Mouse (Mus musculus): Measurements from ENCODE around the gene Tkt. TPM values are rescaled to one million over a fixed set of nuclear protein-coding genes. Genes with fewer than 3 reads are reported as not detected.

The Tkt gene
- polyA plus RNA-seq (2012; ENCODE audit: insufficient read depth, insufficient read length, missing spikeins) = 305 and 412 TPM in 2 replicates

DNA sequence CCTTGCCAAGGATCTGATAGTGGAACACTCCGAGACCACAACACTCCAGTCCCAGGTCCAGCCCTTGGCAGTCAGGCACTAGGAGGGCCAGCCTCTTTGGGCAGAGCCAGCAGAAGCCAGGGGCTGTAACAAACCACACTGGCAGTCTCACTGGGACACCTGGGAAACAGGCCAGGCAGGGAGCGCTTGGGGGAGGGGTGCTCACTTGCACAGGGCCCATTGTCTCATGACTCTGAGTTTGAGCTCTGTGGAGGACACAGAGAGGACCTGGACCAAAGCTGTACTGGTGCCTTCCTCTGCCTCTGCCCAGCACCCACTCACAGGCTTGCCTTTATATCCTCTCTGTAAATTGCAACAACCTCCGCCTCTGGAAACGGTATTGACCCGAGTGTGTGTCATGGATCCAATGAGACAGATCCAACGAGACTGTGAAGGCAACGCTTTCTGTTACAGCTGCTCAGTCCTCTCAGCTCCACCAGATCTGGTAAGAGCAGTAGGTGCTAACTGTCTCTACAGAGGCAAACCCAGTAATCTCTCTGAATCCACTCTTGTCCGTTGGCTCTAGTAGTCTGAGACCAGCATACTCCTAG, at the start of gene Tkt:
TSS of gene Tkt (plus strand) at position 229 of the 590 bp plus-strand sequence.
- peak within 1 kb of the TSS; percentile 94 for H3K27ac ChIP-seq (ENCODE audit: insufficient read depth, low read depth, low read length)
- peaks cover 29% of the 10 kb centered on the region for H3K4me1 ChIP-seq (ENCODE audit: control insufficient read depth, insufficient read depth, low read length)
- no peak for TF ChIP-seq POLR2A (IDR thresholded peaks at IDR 0.05; ENCODE audit: borderline replicate concordance, low read depth, low read length)
- no peak for TF ChIP-seq CTCF (IDR thresholded peaks at IDR 0.05; ENCODE audit: low read depth, low read length)
- peak within 1 kb of the TSS; percentile 99 for H3K4me3 ChIP-seq (ENCODE audit: insufficient read depth, low read length)

DNA sequence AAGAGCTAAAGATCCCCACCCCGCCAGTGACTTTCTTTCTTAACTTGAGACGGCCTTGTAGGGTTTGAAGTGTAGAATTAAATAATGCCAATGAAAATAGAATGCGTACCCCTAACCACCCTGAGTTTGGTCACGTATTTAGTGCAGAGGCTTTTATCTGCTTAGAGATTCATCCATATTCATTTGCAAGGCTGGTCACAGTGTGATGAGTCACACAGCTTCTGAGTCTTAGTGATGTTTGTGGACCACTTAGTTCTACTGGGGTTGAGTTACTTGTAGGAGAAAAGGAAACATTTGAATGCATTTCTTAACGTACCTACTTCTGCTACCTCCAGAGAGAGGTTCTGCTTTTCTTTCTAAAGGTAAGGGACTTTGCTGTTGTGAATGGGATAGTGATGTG, 43.2 kb upstream of the Tkt start:
- H3K4me1 ChIP-seq (ENCODE audit: control insufficient read depth, insufficient read depth, low read length) = no peaks in the 10 kb centered on the region
- H3K4me3 ChIP-seq (ENCODE audit: insufficient read depth, low read length) = no peak overlapping the region
- TF ChIP-seq CTCF (IDR thresholded peaks at IDR 0.05; ENCODE audit: low read depth, low read length) (no peak), POLR2A (IDR thresholded peaks at IDR 0.05; ENCODE audit: borderline replicate concordance, low read depth, low read length) (no peak)
- no peak overlapping the region for H3K27ac ChIP-seq (ENCODE audit: insufficient read depth, low read depth, low read length)

DNA sequence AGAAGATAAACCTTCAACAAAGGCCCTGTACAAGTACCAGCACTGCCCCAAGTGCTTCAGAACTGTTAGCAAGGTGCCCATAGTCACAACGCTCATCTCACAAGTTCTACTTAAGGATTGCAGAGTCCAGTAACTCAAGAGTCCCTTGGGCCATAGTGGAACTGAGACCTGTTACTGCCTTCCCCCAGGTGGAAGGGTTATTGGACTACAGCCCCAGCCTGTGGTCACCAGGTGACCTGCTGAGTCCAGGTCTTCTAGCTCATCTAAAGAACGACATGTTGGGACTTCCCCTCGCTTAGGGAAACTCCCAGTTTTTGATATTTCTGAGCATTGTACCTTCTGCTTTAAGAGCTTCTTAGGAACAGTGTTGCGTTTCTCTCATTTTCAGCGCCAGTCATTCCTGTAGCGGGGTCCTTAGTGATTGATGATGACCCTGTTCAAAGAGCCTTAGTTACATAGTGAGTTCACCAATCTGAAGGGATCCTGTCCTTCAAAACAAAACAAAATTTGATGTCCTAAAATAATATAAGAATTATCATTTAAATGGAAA, 37.9 kb upstream of the Tkt start:
- no peak overlapping the region for H3K27ac ChIP-seq (ENCODE audit: insufficient read depth, low read depth, low read length)
- H3K4me1 ChIP-seq (ENCODE audit: control insufficient read depth, insufficient read depth, low read length) = no peaks in the 10 kb centered on the region
- no peak overlapping the region for H3K4me3 ChIP-seq (ENCODE audit: insufficient read depth, low read length)
- TF ChIP-seq CTCF (IDR thresholded peaks at IDR 0.05; ENCODE audit: low read depth, low read length) = no peak
- no peak for TF ChIP-seq POLR2A (IDR thresholded peaks at IDR 0.05; ENCODE audit: borderline replicate concordance, low read depth, low read length)

DNA sequence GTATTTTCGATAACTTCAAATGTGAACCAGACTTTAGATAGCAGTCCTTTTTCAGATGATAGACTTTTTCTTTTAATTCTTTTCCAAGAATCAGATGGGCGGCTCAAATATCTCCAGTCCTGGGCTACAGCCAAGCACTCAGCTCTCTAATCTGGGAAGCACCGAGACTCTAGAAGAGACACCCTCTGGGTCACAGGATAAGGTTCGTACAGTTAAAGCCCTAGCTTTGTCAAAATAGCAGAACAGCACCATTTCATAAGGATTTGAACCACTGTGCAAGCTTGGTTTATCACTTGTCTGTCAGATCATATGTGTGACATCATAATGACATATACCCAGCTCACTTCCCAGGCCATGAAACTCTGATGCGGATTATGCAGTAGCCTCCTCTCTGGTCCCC, 35.3 kb upstream of the Tkt start:
- Histone ChIP-seq H3K4me1 (ENCODE audit: control insufficient read depth, insufficient read depth, low read length) (no peaks in the 10 kb centered on the region), H3K27ac (ENCODE audit: insufficient read depth, low read depth, low read length) (no peak overlapping the region), H3K4me3 (ENCODE audit: insufficient read depth, low read length) (no peak overlapping the region)
- TF ChIP-seq POLR2A (IDR thresholded peaks at IDR 0.05; ENCODE audit: borderline replicate concordance, low read depth, low read length) (no peak), CTCF (IDR thresholded peaks at IDR 0.05; ENCODE audit: low read depth, low read length) (no peak)

DNA sequence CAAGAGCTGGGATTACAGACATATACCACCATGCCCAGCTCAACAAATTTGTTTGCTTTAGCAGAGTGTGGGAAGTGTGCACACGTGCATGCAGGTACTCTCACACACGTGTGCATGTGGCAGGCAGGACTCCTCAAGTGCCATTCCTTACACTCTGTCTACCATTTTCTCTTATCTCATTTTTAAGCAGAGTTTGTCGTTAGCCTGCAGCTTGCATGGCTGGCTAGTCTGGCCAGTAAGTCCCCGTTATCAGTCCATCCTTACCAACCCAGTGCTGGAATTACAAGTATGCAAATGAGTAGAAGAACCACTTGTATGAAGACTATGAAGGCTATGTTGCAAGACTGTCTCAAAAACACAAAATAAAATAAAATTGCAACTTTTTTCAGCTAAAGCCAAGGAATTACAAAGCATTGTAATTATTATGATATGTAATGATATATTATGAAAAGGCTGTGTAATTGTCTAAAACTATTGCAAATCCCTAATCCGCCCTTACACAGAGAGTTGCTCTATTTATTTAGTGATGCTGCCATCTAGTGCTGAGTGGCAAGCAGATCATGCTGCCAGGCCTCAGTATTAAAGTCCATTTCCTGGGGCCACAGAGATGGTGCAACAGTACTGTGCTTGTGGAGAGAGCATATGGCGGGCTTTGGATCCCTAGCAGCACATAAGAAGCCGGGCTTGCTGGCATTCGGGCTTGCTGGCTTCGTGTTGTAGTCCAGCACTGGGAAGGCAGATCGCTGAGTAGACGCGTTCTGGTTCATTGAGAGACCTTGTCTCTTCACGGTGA, 32.0 kb upstream of the Tkt start:
- H3K27ac ChIP-seq (ENCODE audit: insufficient read depth, low read depth, low read length) = no peak overlapping the region
- no peaks in the 10 kb centered on the region for H3K4me1 ChIP-seq (ENCODE audit: control insufficient read depth, insufficient read depth, low read length)
- TF ChIP-seq CTCF (IDR thresholded peaks at IDR 0.05; ENCODE audit: low read depth, low read length) = no peak
- no peak for TF ChIP-seq POLR2A (IDR thresholded peaks at IDR 0.05; ENCODE audit: borderline replicate concordance, low read depth, low read length)
- no peak overlapping the region for H3K4me3 ChIP-seq (ENCODE audit: insufficient read depth, low read length)

DNA sequence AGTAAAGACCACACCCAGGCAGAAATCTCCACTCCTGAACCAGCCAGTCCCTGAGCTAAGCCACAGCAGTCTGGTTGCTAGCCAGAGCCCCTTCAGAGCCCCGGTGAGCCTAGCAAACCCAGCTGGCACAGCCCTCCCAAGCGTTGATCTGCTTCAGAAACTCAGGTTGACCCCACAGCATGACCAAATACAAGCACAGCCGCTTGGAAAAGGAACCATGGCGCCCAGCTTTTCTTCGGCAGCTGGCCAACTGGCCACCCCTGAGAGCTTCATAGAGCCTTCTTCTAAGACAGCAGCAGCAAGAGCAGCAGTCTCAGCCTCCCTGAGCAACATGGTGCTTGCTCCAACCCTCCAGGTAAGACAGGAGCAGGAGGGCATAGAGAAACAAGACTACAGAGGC, 28.8 kb upstream of the Tkt start:
- Histone ChIP-seq H3K4me1 (ENCODE audit: control insufficient read depth, insufficient read depth, low read length) (no peaks in the 10 kb centered on the region), H3K4me3 (ENCODE audit: insufficient read depth, low read length) (no peak overlapping the region), H3K27ac (ENCODE audit: insufficient read depth, low read depth, low read length) (no peak overlapping the region)
- TF ChIP-seq POLR2A (IDR thresholded peaks at IDR 0.05; ENCODE audit: borderline replicate concordance, low read depth, low read length) (no peak), CTCF (IDR thresholded peaks at IDR 0.05; ENCODE audit: low read depth, low read length) (no peak)

DNA sequence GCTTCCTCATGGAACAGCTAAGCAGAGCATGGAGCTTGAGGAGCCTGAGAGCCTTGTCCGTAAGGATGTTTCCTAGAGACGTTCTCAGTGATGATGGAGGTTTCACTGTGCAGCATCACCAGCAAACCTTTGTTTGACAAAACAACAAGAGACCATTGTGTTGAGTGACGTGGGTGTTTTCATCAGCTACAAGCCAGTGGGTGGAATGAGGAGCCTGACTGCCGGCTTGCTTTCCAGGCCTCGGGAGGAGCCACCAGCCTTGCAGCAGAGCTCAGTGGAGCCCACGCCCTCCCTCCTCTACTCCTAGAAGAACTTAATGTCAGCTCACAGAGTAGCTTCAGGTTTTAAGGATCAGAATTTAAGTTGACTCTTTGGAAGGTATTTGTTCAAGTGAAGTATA, 24.8 kb upstream of the Tkt start:
- Histone ChIP-seq H3K4me3 (ENCODE audit: insufficient read depth, low read length) (no peak overlapping the region), H3K27ac (ENCODE audit: insufficient read depth, low read depth, low read length) (no peak overlapping the region), H3K4me1 (ENCODE audit: control insufficient read depth, insufficient read depth, low read length) (no peaks in the 10 kb centered on the region)
- TF ChIP-seq CTCF (IDR thresholded peaks at IDR 0.05; ENCODE audit: low read depth, low read length) (no peak), POLR2A (IDR thresholded peaks at IDR 0.05; ENCODE audit: borderline replicate concordance, low read depth, low read length) (no peak)

DNA sequence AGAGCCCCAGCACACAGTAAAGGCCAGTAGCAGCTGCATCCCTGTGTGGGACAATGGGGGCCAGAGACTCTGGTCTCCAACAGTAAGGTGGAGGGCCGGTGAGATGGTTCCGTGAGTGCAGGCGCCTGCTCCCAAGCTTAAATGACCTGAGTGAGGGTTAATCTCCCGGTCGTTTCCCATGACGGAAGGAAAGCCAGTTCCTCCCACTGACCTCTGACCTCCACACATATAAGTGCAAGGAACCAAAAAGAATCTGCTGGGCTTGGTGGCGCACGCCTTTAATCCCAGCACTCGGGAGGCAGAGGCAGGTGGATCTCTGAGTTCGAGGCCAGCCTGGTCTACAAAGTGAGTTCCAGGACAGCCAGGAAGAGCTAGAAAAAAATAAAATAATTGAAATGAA, 19.8 kb upstream of the Tkt start:
- TF ChIP-seq POLR2A (IDR thresholded peaks at IDR 0.05; ENCODE audit: borderline replicate concordance, low read depth, low read length) = no peak
- Histone ChIP-seq H3K4me1 (ENCODE audit: control insufficient read depth, insufficient read depth, low read length) (peaks cover 11% of the 10 kb centered on the region), H3K4me3 (ENCODE audit: insufficient read depth, low read length) (no peak overlapping the region), H3K27ac (ENCODE audit: insufficient read depth, low read depth, low read length) (no peak overlapping the region)

DNA sequence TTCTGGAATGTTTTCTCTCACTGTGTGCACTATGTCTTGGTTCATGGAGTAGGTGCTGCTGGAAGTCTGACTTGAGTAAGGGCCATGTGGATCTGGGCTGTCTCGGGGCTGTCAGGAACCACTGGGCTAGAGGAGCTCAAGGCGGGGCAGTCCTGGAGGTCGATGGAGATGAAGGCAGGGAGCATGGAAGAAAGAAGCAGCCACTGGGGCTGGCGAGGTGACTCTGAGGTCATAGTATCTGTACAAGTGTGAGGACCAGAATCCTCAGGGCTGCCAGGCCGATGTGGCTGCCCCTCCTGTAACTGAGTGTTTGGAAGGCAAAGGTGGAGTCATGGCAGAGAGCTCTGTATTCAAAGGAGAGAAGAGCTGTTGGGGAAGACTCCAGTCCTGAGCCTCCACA, 19.2 kb upstream of the Tkt start:
- no peak overlapping the region for H3K27ac ChIP-seq (ENCODE audit: insufficient read depth, low read depth, low read length)
- no peak overlapping the region for H3K4me3 ChIP-seq (ENCODE audit: insufficient read depth, low read length)
- no peak for TF ChIP-seq POLR2A (IDR thresholded peaks at IDR 0.05; ENCODE audit: borderline replicate concordance, low read depth, low read length)
- no peak for TF ChIP-seq CTCF (IDR thresholded peaks at IDR 0.05; ENCODE audit: low read depth, low read length)
- H3K4me1 ChIP-seq (ENCODE audit: control insufficient read depth, insufficient read depth, low read length) = peaks cover 14% of the 10 kb centered on the region

DNA sequence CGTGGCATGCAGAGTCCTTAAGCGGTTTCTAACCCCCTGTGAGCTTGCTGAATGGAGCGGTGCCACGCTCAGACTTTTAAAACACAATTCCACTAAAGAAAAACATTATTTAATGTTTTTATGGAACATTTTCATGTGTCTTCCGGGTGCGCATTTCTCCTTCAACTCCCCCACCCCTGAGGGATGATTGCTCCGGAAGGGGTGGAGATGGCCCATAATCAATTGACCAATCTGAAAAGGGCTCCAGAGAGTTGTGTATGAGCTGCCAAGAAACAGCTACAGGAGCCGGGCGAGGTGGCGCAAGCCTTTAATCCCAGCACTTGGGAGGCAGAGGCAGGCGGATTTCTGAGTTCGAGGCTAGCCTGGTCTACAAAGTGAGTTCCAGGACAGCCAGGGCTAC, 18.7 kb upstream of the Tkt start:
- peaks cover 18% of the 10 kb centered on the region for H3K4me1 ChIP-seq (ENCODE audit: control insufficient read depth, insufficient read depth, low read length)
- no peak overlapping the region for H3K4me3 ChIP-seq (ENCODE audit: insufficient read depth, low read length)
- TF ChIP-seq POLR2A (IDR thresholded peaks at IDR 0.05; ENCODE audit: borderline replicate concordance, low read depth, low read length) (no peak), CTCF (IDR thresholded peaks at IDR 0.05; ENCODE audit: low read depth, low read length) (no peak)
- H3K27ac ChIP-seq (ENCODE audit: insufficient read depth, low read depth, low read length) = no peak overlapping the region
